Mouse (Mus musculus): Measurements from ENCODE around the gene Sost. TPM values are rescaled to one million over a fixed set of nuclear protein-coding genes. Genes with fewer than 3 reads are reported as not detected.
A peak's percentile ranks its signal among the peaks of the same experiment; 100 is the strongest.

Gene Sost
- polyA plus RNA-seq, 1 experiment, result 3.1 TPM

DNA sequence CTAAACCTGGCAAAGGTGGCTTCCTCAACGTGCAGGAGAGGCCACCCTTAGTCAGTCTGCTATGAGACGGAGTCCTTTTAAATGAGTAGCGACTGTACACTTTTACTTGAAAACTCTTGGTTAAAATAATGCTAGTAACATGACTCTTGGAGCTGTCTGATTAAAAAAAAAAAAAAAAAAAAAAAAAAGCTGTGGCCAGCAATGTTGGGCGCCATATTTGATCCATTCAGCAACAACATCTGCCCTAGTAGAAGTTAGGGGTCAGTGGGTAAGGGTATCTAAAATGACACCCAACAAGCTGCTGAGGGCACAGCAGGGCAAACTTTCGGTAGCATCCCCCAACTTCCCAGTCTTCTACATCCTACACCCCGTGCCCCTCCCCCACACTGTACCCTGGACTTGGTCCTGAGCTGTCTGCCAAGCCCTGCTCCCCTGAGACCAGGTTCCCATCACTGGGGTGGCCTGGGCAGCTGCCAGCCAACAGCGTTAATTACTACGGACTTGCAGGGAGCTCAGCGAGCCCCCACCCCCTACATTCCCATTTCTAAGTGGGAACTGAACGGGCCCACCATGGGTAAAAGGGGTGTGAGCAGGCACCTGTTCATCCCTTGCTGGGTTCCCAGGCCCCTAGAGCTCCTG is 39.7 kb downstream of the Sost start:
- no peak for TF ChIP-seq POLR2A (IDR thresholded peaks at IDR 0.05; ENCODE audit: control insufficient read depth, extremely low read depth, insufficient read depth, low read length, poor library complexity)
- TF ChIP-seq CTCF (IDR thresholded peaks at IDR 0.05; ENCODE audit: borderline replicate concordance, control insufficient read depth, extremely low read depth, insufficient read depth, low read length, poor library complexity), result no peak
- WGBS, result 94% methylated on average over 10 of the region's 10 CpGs
- no peak overlapping the region for H3K4me3 ChIP-seq (ENCODE audit: control insufficient read depth, insufficient read depth, low read length)

DNA sequence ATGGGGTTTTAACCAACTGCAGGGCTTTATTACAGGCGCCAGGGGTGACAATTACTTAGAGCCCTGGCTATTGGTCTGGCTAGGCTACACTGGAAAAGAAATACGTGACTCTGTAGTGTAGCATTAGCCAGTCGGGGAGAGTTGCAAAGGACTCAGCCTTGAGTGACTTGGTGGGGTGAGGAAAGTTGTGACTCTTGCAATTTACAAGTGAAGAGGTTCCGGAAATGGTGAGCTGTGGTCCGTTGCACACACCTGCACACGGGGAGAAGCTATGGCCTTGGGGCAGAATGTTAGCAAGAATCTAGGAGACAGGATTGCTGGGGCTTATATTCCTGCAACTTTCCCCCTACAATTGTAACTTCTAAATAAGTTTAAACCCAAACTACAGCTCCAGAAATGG is 41.2 kb downstream of the Sost start:
- TF ChIP-seq POLR2A (IDR thresholded peaks at IDR 0.05; ENCODE audit: control insufficient read depth, extremely low read depth, insufficient read depth, low read length, poor library complexity), result no peak
- no peak for TF ChIP-seq CTCF (IDR thresholded peaks at IDR 0.05; ENCODE audit: borderline replicate concordance, control insufficient read depth, extremely low read depth, insufficient read depth, low read length, poor library complexity)
- Histone ChIP-seq H3K4me3 (ENCODE audit: control insufficient read depth, insufficient read depth, low read length) (no peak overlapping the region), H3K4me1 (replicated peaks; ENCODE audit: control insufficient read depth, insufficient read depth, low read length) (no peaks in the 10 kb centered on the region), H3K27ac (ENCODE audit: control insufficient read depth, insufficient read depth, low read length) (no peak overlapping the region), H3K27me3 (ENCODE audit: control insufficient read depth, insufficient read depth, low read length) (no peaks in the 10 kb centered on the region), H3K36me3 (ENCODE audit: control insufficient read depth, insufficient read depth, low read length) (no peaks in the 10 kb centered on the region)
- WGBS, result 85% methylated on average over 6 of the region's 6 CpGs
- no peak for DNase-seq

More for the DNA sequence above, 39.7 kb downstream of the Sost start:
- no peaks in the 10 kb centered on the region for H3K27me3 ChIP-seq (ENCODE audit: control insufficient read depth, insufficient read depth, low read length)
- H3K27ac ChIP-seq (ENCODE audit: control insufficient read depth, insufficient read depth, low read length), result no peak overlapping the region
- no peak for DNase-seq
- H3K4me1 ChIP-seq (replicated peaks; ENCODE audit: control insufficient read depth, insufficient read depth, low read length), result no peaks in the 10 kb centered on the region
- H3K36me3 ChIP-seq (ENCODE audit: control insufficient read depth, insufficient read depth, low read length), result no peaks in the 10 kb centered on the region

DNA sequence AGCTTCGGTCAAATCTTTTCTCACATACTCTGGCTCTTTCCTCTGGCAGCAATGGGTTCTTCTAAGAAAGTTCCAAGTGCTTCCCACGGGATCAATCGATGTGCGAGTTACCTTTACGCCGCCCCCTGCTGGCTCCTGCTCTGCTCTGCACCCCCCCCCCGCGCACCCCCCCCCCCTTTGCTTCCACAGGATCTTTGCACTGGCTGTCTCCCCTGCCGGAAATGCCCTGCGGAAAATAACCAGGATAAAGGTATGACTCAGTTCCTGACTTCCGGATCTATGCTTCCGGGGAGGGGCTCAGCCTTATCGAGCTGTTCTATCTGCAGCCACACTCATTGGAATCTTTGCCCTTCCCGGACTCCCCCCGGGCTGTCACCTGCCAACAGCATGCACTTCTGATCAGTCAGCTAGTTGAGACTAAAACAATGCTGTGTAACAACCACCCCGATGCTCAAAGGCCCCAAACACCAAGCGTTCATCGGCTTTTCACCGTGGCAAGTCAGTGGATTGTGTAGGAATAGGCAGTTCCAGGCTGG is 42.3 kb downstream of the Sost start:
- 62% methylated on average over 19 of the region's 19 CpGs for WGBS
- TF ChIP-seq POLR2A (IDR thresholded peaks at IDR 0.05; ENCODE audit: control insufficient read depth, extremely low read depth, insufficient read depth, low read length, poor library complexity), result no peak
- DNase-seq, result no peak
- Histone ChIP-seq H3K27me3 (ENCODE audit: control insufficient read depth, insufficient read depth, low read length) (no peaks in the 10 kb centered on the region), H3K4me3 (ENCODE audit: control insufficient read depth, insufficient read depth, low read length) (no peak overlapping the region), H3K4me1 (replicated peaks; ENCODE audit: control insufficient read depth, insufficient read depth, low read length) (no peaks in the 10 kb centered on the region), H3K27ac (ENCODE audit: control insufficient read depth, insufficient read depth, low read length) (no peak overlapping the region), H3K36me3 (ENCODE audit: control insufficient read depth, insufficient read depth, low read length) (no peaks in the 10 kb centered on the region)

DNA sequence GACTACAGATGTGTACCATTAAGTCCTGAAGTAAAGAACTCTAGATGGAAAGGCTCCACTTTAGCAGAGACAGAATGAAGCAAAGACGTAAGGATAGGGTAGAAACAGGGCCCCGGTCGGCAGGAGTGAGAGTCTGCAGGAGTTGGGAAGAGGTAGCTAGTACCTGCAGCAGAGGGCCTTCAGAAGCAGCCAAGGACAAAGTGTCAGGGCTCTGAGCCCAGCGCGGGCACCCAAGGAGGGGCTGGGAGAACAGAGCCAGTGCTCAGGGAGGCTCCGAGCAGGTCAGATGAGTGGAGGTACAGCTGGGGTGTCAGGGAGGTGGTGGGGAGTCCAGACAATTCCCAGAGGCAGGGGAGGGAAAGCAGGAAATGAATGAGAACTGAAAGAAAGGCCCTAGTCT is 42.8 kb downstream of the Sost start:
- 91% methylated on average over 6 of the region's 6 CpGs for WGBS
- DNase-seq, result no peak
- no peaks in the 10 kb centered on the region for H3K36me3 ChIP-seq (ENCODE audit: control insufficient read depth, insufficient read depth, low read length)
- H3K27ac ChIP-seq (ENCODE audit: control insufficient read depth, insufficient read depth, low read length), result no peak overlapping the region
- no peak overlapping the region for H3K4me3 ChIP-seq (ENCODE audit: control insufficient read depth, insufficient read depth, low read length)
- no peak for TF ChIP-seq POLR2A (IDR thresholded peaks at IDR 0.05; ENCODE audit: control insufficient read depth, extremely low read depth, insufficient read depth, low read length, poor library complexity)
- no peak for TF ChIP-seq CTCF (IDR thresholded peaks at IDR 0.05; ENCODE audit: borderline replicate concordance, control insufficient read depth, extremely low read depth, insufficient read depth, low read length, poor library complexity)
- no peaks in the 10 kb centered on the region for H3K27me3 ChIP-seq (ENCODE audit: control insufficient read depth, insufficient read depth, low read length)
- no peaks in the 10 kb centered on the region for H3K4me1 ChIP-seq (replicated peaks; ENCODE audit: control insufficient read depth, insufficient read depth, low read length)

DNA sequence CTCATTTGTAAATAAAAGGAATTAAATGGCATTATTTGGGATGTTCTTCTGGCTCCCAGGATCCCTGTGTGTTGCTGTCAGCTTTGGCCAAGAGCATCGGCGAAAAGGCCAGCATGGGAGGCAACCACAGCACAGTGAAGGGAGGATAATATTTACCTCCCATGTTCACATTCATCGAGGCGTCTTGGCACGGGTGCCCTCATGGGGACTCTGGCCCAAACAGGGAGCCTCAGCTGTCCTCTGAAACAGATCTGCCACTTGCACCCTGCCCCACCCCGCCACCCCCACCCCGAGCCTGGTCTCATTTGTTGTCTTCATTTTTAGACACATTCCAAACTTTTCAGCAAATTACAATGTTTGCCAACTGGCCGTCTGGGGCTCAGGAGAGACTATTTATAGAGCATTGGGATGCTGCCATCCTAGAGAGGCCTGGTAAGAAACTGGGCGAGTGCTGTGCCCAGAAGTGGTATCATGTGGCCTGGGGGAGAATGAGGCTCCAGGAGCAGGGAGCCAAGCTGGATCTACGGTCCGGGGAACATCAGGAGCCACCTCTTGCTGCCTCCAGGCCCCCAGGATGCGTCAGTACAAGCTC is 45.4 kb downstream of the Sost start:
- no peak for DNase-seq
- Histone ChIP-seq H3K4me1 (replicated peaks; ENCODE audit: control insufficient read depth, insufficient read depth, low read length) (no peaks in the 10 kb centered on the region), H3K27me3 (ENCODE audit: control insufficient read depth, insufficient read depth, low read length) (no peaks in the 10 kb centered on the region), H3K36me3 (ENCODE audit: control insufficient read depth, insufficient read depth, low read length) (no peaks in the 10 kb centered on the region), H3K27ac (ENCODE audit: control insufficient read depth, insufficient read depth, low read length) (no peak overlapping the region), H3K4me3 (ENCODE audit: control insufficient read depth, insufficient read depth, low read length) (no peak overlapping the region)
- WGBS, result 90% methylated on average over 12 of the region's 12 CpGs
- TF ChIP-seq POLR2A (IDR thresholded peaks at IDR 0.05; ENCODE audit: control insufficient read depth, extremely low read depth, insufficient read depth, low read length, poor library complexity) (no peak), CTCF (IDR thresholded peaks at IDR 0.05; ENCODE audit: borderline replicate concordance, control insufficient read depth, extremely low read depth, insufficient read depth, low read length, poor library complexity) (no peak)

DNA sequence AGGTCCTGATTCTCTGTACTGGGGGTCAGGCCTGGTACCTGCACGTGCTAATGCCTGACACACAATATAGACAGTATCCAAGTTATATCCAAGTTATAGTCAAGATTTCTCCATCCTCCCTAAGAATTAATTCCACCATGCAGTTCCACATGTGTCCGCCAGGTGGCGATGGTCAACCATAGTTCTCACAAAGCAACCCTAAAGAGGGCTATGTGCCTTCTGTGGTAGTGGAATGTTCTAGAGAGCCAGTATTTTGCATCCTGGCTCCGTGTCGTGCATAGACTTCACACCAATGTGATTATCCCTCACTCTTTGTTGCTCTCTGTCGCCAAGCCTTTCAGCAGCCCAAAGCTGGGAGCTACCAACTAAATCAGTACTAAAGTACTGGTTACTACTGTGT is 47.2 kb downstream of the Sost start:
- Histone ChIP-seq H3K4me1 (replicated peaks; ENCODE audit: control insufficient read depth, insufficient read depth, low read length) (no peaks in the 10 kb centered on the region), H3K27me3 (ENCODE audit: control insufficient read depth, insufficient read depth, low read length) (no peaks in the 10 kb centered on the region), H3K4me3 (ENCODE audit: control insufficient read depth, insufficient read depth, low read length) (no peak overlapping the region), H3K36me3 (ENCODE audit: control insufficient read depth, insufficient read depth, low read length) (no peaks in the 10 kb centered on the region), H3K27ac (ENCODE audit: control insufficient read depth, insufficient read depth, low read length) (no peak overlapping the region)
- WGBS, result 1% methylated on average over 6 of the region's 6 CpGs
- TF ChIP-seq CTCF (IDR thresholded peaks at IDR 0.05; ENCODE audit: borderline replicate concordance, control insufficient read depth, extremely low read depth, insufficient read depth, low read length, poor library complexity), result no peak
- TF ChIP-seq POLR2A (IDR thresholded peaks at IDR 0.05; ENCODE audit: control insufficient read depth, extremely low read depth, insufficient read depth, low read length, poor library complexity), result no peak
- DNase-seq, result peak; percentile 61

Measured in thymus, adult 2 months (tissue).